Mouse (Mus musculus): ENCODE measurements around the gene Rnase9. TPM values are rescaled to one million over a fixed set of nuclear protein-coding genes. Genes with fewer than 3 reads are reported as not detected.

The Rnase9 gene
- polyA plus RNA-seq (2011; ENCODE audit: insufficient read depth, insufficient read length, low read depth, missing spikeins), result not detected in 2 replicates

- H3K9ac ChIP-seq (ENCODE audit: low read depth, poor library complexity, severe bottlenecking), result no peak within 1 kb of the TSS
- TF ChIP-seq POLR2A (IDR thresholded peaks at IDR 0.05; ENCODE audit: insufficient read depth, low read length), result no peak
- TF ChIP-seq EP300 (IDR thresholded peaks at IDR 0.05; ENCODE audit: insufficient read depth, low read depth, low read length), result no peak
- TF ChIP-seq CTCF (IDR thresholded peaks at IDR 0.05; ENCODE audit: low read depth, low read length), result no peak
- H3K4me3 ChIP-seq (ENCODE audit: low read depth, low read length), result no peak within 1 kb of the TSS
- H3K9me3 ChIP-seq (replicated peaks; ENCODE audit: control insufficient read depth, insufficient read depth, low read length, poor library complexity, severe bottlenecking), result no peaks in the 10 kb centered on the region
- no peak within 1 kb of the TSS for H3K27ac ChIP-seq (ENCODE audit: insufficient read depth, low read length)
- H3K4me1 ChIP-seq (ENCODE audit: control insufficient read depth, insufficient read depth, low read length), result peaks cover 1% of the 10 kb centered on the region
- no peaks in the 10 kb centered on the region for H3K36me3 ChIP-seq (ENCODE audit: control insufficient read depth, insufficient read depth, low read length, poor library complexity, severe bottlenecking)
- no peaks in the 10 kb centered on the region for H3K27me3 ChIP-seq (ENCODE audit: control insufficient read depth, insufficient read depth, low read length, poor library complexity, severe bottlenecking)
These were observed at the start of gene Rnase9 for GRCm38 (mm10) chr14:51041769-51042168. Rnase9 (minus strand) TSS chr14:51041869.

GRCm38 (mm10) chr14:51090077-51090781 is 48.6 kb upstream of the Rnase9 start:
- Histone ChIP-seq H3K36me3 (ENCODE audit: control insufficient read depth, insufficient read depth, low read length, poor library complexity, severe bottlenecking) (no peaks in the 10 kb centered on the region), H3K9ac (ENCODE audit: low read depth, poor library complexity, severe bottlenecking) (peak overlapping the region; percentile 75), H3K27me3 (ENCODE audit: control insufficient read depth, insufficient read depth, low read length, poor library complexity, severe bottlenecking) (no peaks in the 10 kb centered on the region), H3K4me1 (ENCODE audit: control insufficient read depth, insufficient read depth, low read length) (no peaks in the 10 kb centered on the region), H3K27ac (ENCODE audit: insufficient read depth, low read length) (peak overlapping the region; percentile 75), H3K9me3 (replicated peaks; ENCODE audit: control insufficient read depth, insufficient read depth, low read length, poor library complexity, severe bottlenecking) (no peaks in the 10 kb centered on the region), H3K4me3 (ENCODE audit: low read depth, low read length) (peak overlapping the region; percentile 95)
- TF ChIP-seq CTCF (IDR thresholded peaks at IDR 0.05; ENCODE audit: low read depth, low read length) (no peak), EP300 (IDR thresholded peaks at IDR 0.05; ENCODE audit: insufficient read depth, low read depth, low read length) (0 out of 2 replicates have a peak, but pooled peaks have one; percentile 21)

- Histone ChIP-seq H3K9ac (ENCODE audit: low read depth, poor library complexity, severe bottlenecking) (peak overlapping the region; percentile 75), H3K4me3 (ENCODE audit: low read depth, low read length) (peak overlapping the region; percentile 95), H3K4me1 (ENCODE audit: control insufficient read depth, insufficient read depth, low read length) (no peaks in the 10 kb centered on the region), H3K36me3 (ENCODE audit: control insufficient read depth, insufficient read depth, low read length, poor library complexity, severe bottlenecking) (no peaks in the 10 kb centered on the region), H3K9me3 (replicated peaks; ENCODE audit: control insufficient read depth, insufficient read depth, low read length, poor library complexity, severe bottlenecking) (no peaks in the 10 kb centered on the region), H3K27ac (ENCODE audit: insufficient read depth, low read length) (peak overlapping the region; percentile 75), H3K27me3 (ENCODE audit: control insufficient read depth, insufficient read depth, low read length, poor library complexity, severe bottlenecking) (no peaks in the 10 kb centered on the region)
- TF ChIP-seq EP300 (IDR thresholded peaks at IDR 0.05; ENCODE audit: insufficient read depth, low read depth, low read length), result no peak
- no peak for TF ChIP-seq POLR2A (IDR thresholded peaks at IDR 0.05; ENCODE audit: insufficient read depth, low read length)
- TF ChIP-seq CTCF (IDR thresholded peaks at IDR 0.05; ENCODE audit: low read depth, low read length), result no peak
These were observed 48.0 kb upstream of the Rnase9 start for GRCm38 (mm10) chr14:51089674-51090076.

GRCm38 (mm10) chr14:51088970-51089673 is 47.5 kb upstream of the Rnase9 start:
- Histone ChIP-seq H3K27me3 (ENCODE audit: control insufficient read depth, insufficient read depth, low read length, poor library complexity, severe bottlenecking) (no peaks in the 10 kb centered on the region), H3K9me3 (replicated peaks; ENCODE audit: control insufficient read depth, insufficient read depth, low read length, poor library complexity, severe bottlenecking) (no peaks in the 10 kb centered on the region), H3K4me3 (ENCODE audit: low read depth, low read length) (peak overlapping the region; percentile 95), H3K36me3 (ENCODE audit: control insufficient read depth, insufficient read depth, low read length, poor library complexity, severe bottlenecking) (no peaks in the 10 kb centered on the region), H3K4me1 (ENCODE audit: control insufficient read depth, insufficient read depth, low read length) (no peaks in the 10 kb centered on the region), H3K27ac (ENCODE audit: insufficient read depth, low read length) (peak overlapping the region; percentile 75), H3K9ac (ENCODE audit: low read depth, poor library complexity, severe bottlenecking) (peak overlapping the region; percentile 75)
- TF ChIP-seq POLR2A (IDR thresholded peaks at IDR 0.05; ENCODE audit: insufficient read depth, low read length), result no peak
- no peak for TF ChIP-seq CTCF (IDR thresholded peaks at IDR 0.05; ENCODE audit: low read depth, low read length)
- TF ChIP-seq EP300 (IDR thresholded peaks at IDR 0.05; ENCODE audit: insufficient read depth, low read depth, low read length), result 0 out of 2 replicates have a peak, but pooled peaks have one; percentile 43

- Histone ChIP-seq H3K4me1 (ENCODE audit: control insufficient read depth, insufficient read depth, low read length) (peaks cover 1% of the 10 kb centered on the region), H3K27ac (ENCODE audit: insufficient read depth, low read length) (peak overlapping the region; percentile 65), H3K4me3 (ENCODE audit: low read depth, low read length) (peak overlapping the region; percentile 95), H3K9ac (ENCODE audit: low read depth, poor library complexity, severe bottlenecking) (peak overlapping the region; percentile 65), H3K36me3 (ENCODE audit: control insufficient read depth, insufficient read depth, low read length, poor library complexity, severe bottlenecking) (no peaks in the 10 kb centered on the region), H3K27me3 (ENCODE audit: control insufficient read depth, insufficient read depth, low read length, poor library complexity, severe bottlenecking) (no peaks in the 10 kb centered on the region), H3K9me3 (replicated peaks; ENCODE audit: control insufficient read depth, insufficient read depth, low read length, poor library complexity, severe bottlenecking) (no peaks in the 10 kb centered on the region)
- TF ChIP-seq CTCF (IDR thresholded peaks at IDR 0.05; ENCODE audit: low read depth, low read length), result no peak
- 0 out of 2 replicates have a peak, but pooled peaks have one; percentile 2 for TF ChIP-seq EP300 (IDR thresholded peaks at IDR 0.05; ENCODE audit: insufficient read depth, low read depth, low read length)
- no peak for TF ChIP-seq POLR2A (IDR thresholded peaks at IDR 0.05; ENCODE audit: insufficient read depth, low read length)
These were observed 46.7 kb upstream of the Rnase9 start for GRCm38 (mm10) chr14:51088166-51088969.

Data from ES-Bruce4 (cell line).